Mouse (Mus musculus) limb, embryonic 15.5 days (tissue): ENCODE measurements at regions not wholly inside any gene's neighbourhood (a gene's known extent, or its start where the extent isn't known, plus 50 kb on each side); places are given as distances from the start of the nearest gene placed in this dataset.

ENCODE experiments used
- ATAC-seq: fragments of 200-750 bp; cut with Nextera tagmentation; 2 replicates; pipeline ENCODE4 v1.8.0; 2017; ENCODE audit warnings: low read depth, moderate TSS enrichment; ENCODE audit not compliant: insufficient number of reproducible peaks, low FRiP score, low TSS enrichment
- H3K27ac ChIP-seq: fragments of 300-500 bp; sonication (generic); 2 replicates; pipeline ENCODE4 v1.5.1; 2015; ENCODE audit warnings: moderate library complexity, mild to moderate bottlenecking, inconsistent platforms
- H3K27me3 ChIP-seq: fragments of 300-500 bp; sonication (generic); 2 replicates; pipeline ENCODE4 v1.6.1; 2015; ENCODE audit warnings: inconsistent platforms
- H3K36me3 ChIP-seq: fragments of 300-500 bp; sonication (generic); 2 replicates; pipeline ENCODE4 v1.6.1; 2015; ENCODE audit warnings: inconsistent platforms
- H3K4me1 ChIP-seq: fragments of 300-500 bp; sonication (generic); 2 replicates; pipeline ENCODE4 v1.6.1; 2015; ENCODE audit warnings: inconsistent platforms
- H3K4me2 ChIP-seq: fragments of 300-500 bp; sonication (generic); 2 replicates; pipeline ENCODE4 v1.6.1; 2015; ENCODE audit warnings: mild to moderate bottlenecking, inconsistent platforms
- H3K4me3 ChIP-seq: fragments of 300-500 bp; sonication (generic); 2 replicates; pipeline ENCODE4 v1.5.1; 2015; ENCODE audit warnings: mild to moderate bottlenecking, inconsistent platforms
- H3K9ac ChIP-seq: fragments of 300-500 bp; sonication (generic); 2 replicates; pipeline ENCODE4 v1.6.1; 2015; ENCODE audit warnings: inconsistent platforms
- H3K9me3 ChIP-seq: fragments of 300-500 bp; sonication (generic); 2 replicates; pipeline ENCODE4 v1.6.1; 2016; ENCODE audit warnings: inconsistent platforms
- whole genome bisulfite sequencing: fragments of 180-500 bp; shearing (Covaris S2); methylation state at CpG from one replicate; pipeline ENCODE4 v1.1.7; 2015; 5-methylcytosine and 5-hydroxymethylcytosine counted together

- no peak overlapping the region for H3K4me2 ChIP-seq
- H3K4me3 ChIP-seq, result no peak overlapping the region
- 13% methylated on average over 3 of the region's 3 CpGs for WGBS
- H3K9ac ChIP-seq, result no peak overlapping the region
- H3K27ac ChIP-seq, result no peak overlapping the region
- H3K36me3 ChIP-seq, result no peaks in the 10 kb centered on the region
- peaks cover 12% of the 10 kb centered on the region for H3K4me1 ChIP-seq
- peaks cover 72% of the 10 kb centered on the region for H3K27me3 ChIP-seq
- H3K9me3 ChIP-seq, result no peaks in the 10 kb centered on the region
- no peak for ATAC-seq
These were observed 68.1 kb upstream of the Spaca7 start for GRCm38 (mm10) chr8:12504777-12505176.

DNA sequence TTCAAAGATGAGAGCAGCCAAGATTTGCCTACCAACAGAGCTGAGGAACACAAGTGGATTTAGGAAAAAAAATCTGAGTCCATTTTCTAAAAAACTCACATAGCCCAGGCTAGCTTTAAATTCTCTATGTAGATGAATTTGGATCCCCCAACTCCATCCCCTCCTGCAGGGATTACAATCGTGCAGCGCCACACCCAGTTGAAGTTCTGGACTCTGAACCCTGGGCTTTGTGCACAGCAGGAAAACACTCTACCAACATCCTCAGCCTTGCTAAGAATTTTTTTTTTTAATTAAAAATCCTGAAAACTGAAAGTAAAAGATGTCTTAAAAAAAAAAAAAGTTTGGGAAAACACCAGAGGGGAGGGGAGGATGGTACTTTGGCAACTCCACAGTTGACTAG, 62.6 kb upstream of the Spaca7 start:
- no peak overlapping the region for H3K4me3 ChIP-seq
- H3K36me3 ChIP-seq, result no peaks in the 10 kb centered on the region
- no peaks in the 10 kb centered on the region for H3K9me3 ChIP-seq
- WGBS, result 68% methylated on average over 2 of the region's 2 CpGs
- H3K4me1 ChIP-seq, result no peaks in the 10 kb centered on the region
- no peak for ATAC-seq
- H3K4me2 ChIP-seq, result no peak overlapping the region
- peaks cover 24% of the 10 kb centered on the region for H3K27me3 ChIP-seq
- H3K27ac ChIP-seq, result no peak overlapping the region
- H3K9ac ChIP-seq, result no peak overlapping the region

DNA sequence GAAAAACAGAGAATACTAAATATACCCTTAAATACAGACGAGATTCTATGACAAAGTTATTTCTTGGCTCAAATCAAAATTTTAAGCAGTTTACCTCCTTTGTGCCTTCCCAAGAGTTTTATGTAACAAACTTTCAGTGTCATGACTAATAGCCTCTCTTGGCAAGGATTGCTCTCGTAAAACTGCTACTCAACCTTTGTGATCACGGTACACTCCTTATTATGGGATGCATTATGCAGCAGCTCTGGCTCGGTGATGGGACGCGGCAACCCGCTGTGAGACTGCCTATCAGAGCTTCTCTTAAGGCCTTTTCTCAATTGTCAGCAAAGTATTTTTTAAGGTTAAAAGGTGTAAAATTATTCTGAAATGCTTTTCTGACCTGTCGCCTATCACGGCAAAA, 59.8 kb upstream of the Spaca7 start:
- H3K27me3 ChIP-seq, result peaks cover 9% of the 10 kb centered on the region
- H3K4me1 ChIP-seq, result no peaks in the 10 kb centered on the region
- no peak overlapping the region for H3K4me3 ChIP-seq
- WGBS, result 62% methylated on average over 9 of the region's 9 CpGs
- ATAC-seq, result no peak
- no peak overlapping the region for H3K27ac ChIP-seq
- H3K4me2 ChIP-seq, result no peak overlapping the region
- H3K36me3 ChIP-seq, result no peaks in the 10 kb centered on the region
- H3K9ac ChIP-seq, result no peak overlapping the region
- no peaks in the 10 kb centered on the region for H3K9me3 ChIP-seq

GRCm38 (mm10) chr8:12514138-12514537, 58.7 kb upstream of the Spaca7 start:
- Histone ChIP-seq H3K27ac (no peak overlapping the region), H3K36me3 (no peaks in the 10 kb centered on the region)

DNA sequence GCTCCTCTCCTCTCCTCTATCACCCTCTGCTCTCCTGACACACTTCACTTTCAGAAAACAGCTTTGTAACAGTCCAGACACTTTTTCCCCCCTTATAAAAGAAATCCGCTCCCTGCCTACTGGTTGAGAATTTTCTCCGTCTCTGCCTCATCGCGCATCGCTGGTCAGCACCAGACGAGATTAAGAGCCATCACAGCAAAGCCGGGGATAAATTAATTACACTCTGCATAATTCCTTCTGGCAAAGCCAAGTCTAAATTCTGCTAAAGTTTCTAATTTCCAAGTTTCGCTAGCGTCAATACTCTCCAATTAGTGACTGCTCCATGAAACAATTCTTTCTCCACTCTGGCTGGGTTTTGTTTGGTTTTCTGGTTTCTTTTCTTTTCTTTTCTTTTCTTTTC, 51.2 kb upstream of the Spaca7 start:
- no peak overlapping the region for H3K4me3 ChIP-seq
- WGBS, result 58% methylated on average over 9 of the region's 9 CpGs
- ATAC-seq, result no peak
- H3K9me3 ChIP-seq, result no peaks in the 10 kb centered on the region
- peaks cover 3% of the 10 kb centered on the region; the same call in 1 of the 2 replicates for H3K27me3 ChIP-seq
- H3K27ac ChIP-seq, result no peak overlapping the region
- H3K4me1 ChIP-seq, result no peaks in the 10 kb centered on the region
- no peak overlapping the region for H3K4me2 ChIP-seq
- H3K36me3 ChIP-seq, result no peaks in the 10 kb centered on the region
- H3K9ac ChIP-seq, result no peak overlapping the region

More at GRCm38 (mm10) chr8:12514138-12514537, 58.7 kb upstream of the Spaca7 start:
- peaks cover 7% of the 10 kb centered on the region; the same call in 1 of the 2 replicates for H3K27me3 ChIP-seq
- no peak overlapping the region for H3K4me3 ChIP-seq
- 67% methylated on average over 7 of the region's 7 CpGs for WGBS
- no peak overlapping the region for H3K9ac ChIP-seq
- no peak for ATAC-seq
- H3K4me1 ChIP-seq, result no peaks in the 10 kb centered on the region
- H3K4me2 ChIP-seq, result no peak overlapping the region
- H3K9me3 ChIP-seq, result no peaks in the 10 kb centered on the region
